Mouse (Mus musculus) small intestine, adult 2 months (tissue): ENCODE measurements around the gene Gm49403.
"Not testable (repeated sequence)": the region's sequence is repeated elsewhere in the genome, so short reads cannot be mapped to it uniquely, and the experiment has no call there.

Experiments
- CTCF ChIP-seq: fragments of 200-500 bp; IDR thresholded peaks from 2 replicates; pipeline ENCODE4 v1.5.1; 2012; ENCODE audit warnings: low read depth, mild to moderate bottlenecking, control low read depth, inconsistent platforms, low read length, moderate library complexity, mixed read lengths; ENCODE audit not compliant: insufficient replicate concordance, insufficient read length; ENCODE audit errors: extremely low read depth
- POLR2A ChIP-seq: fragments of 200-500 bp; IDR thresholded peaks from 2 replicates; pipeline ENCODE4 v1.6.1; 2012; ENCODE audit warnings: low read depth, mild to moderate bottlenecking, control low read depth, inconsistent platforms, low read length, moderate library complexity

DNA sequence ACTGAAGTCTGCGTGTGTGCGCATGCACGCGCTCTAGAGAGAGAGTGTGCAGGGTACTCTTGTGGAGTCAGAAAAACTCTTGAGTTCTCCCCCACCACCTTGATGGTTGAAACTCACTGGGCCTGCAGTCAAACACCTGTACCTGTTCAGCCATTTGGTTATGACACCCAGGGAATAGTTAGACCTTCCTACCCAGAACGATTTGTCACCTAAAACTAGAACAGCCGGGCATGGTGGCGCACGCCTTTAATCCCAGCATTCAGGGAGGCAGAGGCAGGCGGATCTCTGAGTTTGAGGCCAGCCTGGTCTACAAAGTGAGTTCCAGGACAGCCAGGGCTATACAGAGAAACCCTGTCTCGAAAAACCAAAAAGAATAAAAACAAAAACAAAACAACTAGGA is 47.4 kb upstream of the Gm49403 start:
- TF ChIP-seq POLR2A, CTCF: not testable (repeated sequence)
